Mouse (Mus musculus) liver, adult 2 months (tissue): ENCODE measurements at regions not wholly inside any gene's neighbourhood (a gene's known extent, or its start where the extent isn't known, plus 50 kb on each side); places are given as distances from the start of the nearest gene placed in this dataset.

Source experiments
- CTCF ChIP-seq: fragments of 200-500 bp; IDR thresholded peaks from 2 replicates; pipeline ENCODE4 v1.5.1; 2011; ENCODE audit warnings: low read depth, low read length, control low read depth
- POLR2A ChIP-seq: fragments of 200-500 bp; IDR thresholded peaks from 2 replicates; pipeline ENCODE4 v1.6.1; 2011; ENCODE audit warnings: low read length, control low read depth; ENCODE audit not compliant: insufficient read depth; ENCODE audit errors: extremely low read depth

- no peak for TF ChIP-seq POLR2A
- no peak for TF ChIP-seq CTCF
These were observed 423.0 kb downstream of the Rwdd3 start for GRCm38 (mm10) chr3:120748513-120748912.
